Mouse (Mus musculus) adrenal gland, postnatal 25 days (tissue): ENCODE data around the gene Vmn1r229. TPM values are rescaled to one million over a fixed set of nuclear protein-coding genes. Genes with fewer than 3 reads are reported as not detected.

Experiments used
- DNase-seq: peaks from one replicate; pipeline ENCODE4 v3.0.0; 2021; ENCODE audit warnings: mixed read lengths
- long read RNA-seq: library from polyadenylated mRNA; stranded (forward); transcript quantifications from one replicate; pipeline ENCODE4 v2.0.0, GENCODE M21; 2021
- total RNA-seq: library from RNA; stranded (reverse); gene quantifications from 2 replicates; pipeline ENCODE4 v1.2.3, GENCODE M21; 2021

Vmn1r229 gene
- not detected in 2 replicates for total RNA-seq
- long read RNA-seq = 0 reads

- DNase-seq = no peak
Observed at GRCm38 (mm10) chr17:20811255-20811654, at the start of gene Vmn1r229. Vmn1r229 (plus strand) TSS chr17:20811555.

GRCm38 (mm10) chr17:20786057-20786456 lies 25.3 kb upstream of the Vmn1r229 start, which contains the start of gene Vmn1r228:
Vmn1r228 (minus strand) TSS chr17:20786157.
- DNase-seq = no peak

- no peak for DNase-seq
Observed at GRCm38 (mm10) chr17:20840144-20840543, 28.8 kb downstream of the Vmn1r229 start, which contains the start of gene Vmn1r230. Vmn1r230 (plus strand) TSS chr17:20840444.

Other genes starting within 250 kb of the Vmn1r229 start
- gene Vmn2r109, start 246.8 kb upstream of the Vmn1r229 start, total RNA-seq = not detected in 2 replicates
- gene Vmn2r110, start 215.1 kb upstream of the Vmn1r229 start, total RNA-seq = not detected in 2 replicates
- gene Fpr-rs3, start 186.7 kb upstream of the Vmn1r229 start, total RNA-seq = not detected in 2 replicates
- gene Vmn1r226, start 128.7 kb upstream of the Vmn1r229 start, total RNA-seq = not detected in 2 replicates
- not detected in 2 replicates for gene Vmn1r227, start 81.7 kb upstream of the Vmn1r229 start, total RNA-seq
- gene Vmn1r228, start 25.4 kb upstream of the Vmn1r229 start, total RNA-seq = not detected in 2 replicates
- not detected in 2 replicates for gene Vmn1r230, start 28.9 kb downstream of the Vmn1r229 start, total RNA-seq
- gene Vmn1r231, start 93.5 kb downstream of the Vmn1r229 start, total RNA-seq = not detected in 2 replicates
- gene Vmn1r232, start 108.2 kb downstream of the Vmn1r229 start, total RNA-seq = not detected in 2 replicates
- 331 and 379 TPM in 2 replicates for gene Ppp2r1a, start 133.8 kb downstream of the Vmn1r229 start, total RNA-seq
- not detected in 2 replicates for gene Vmn1r233, start 184.9 kb downstream of the Vmn1r229 start, total RNA-seq
- 23.6 TPM in 2 replicates for gene Zfp160, start 197.3 kb downstream of the Vmn1r229 start, total RNA-seq